Mouse (Mus musculus): ENCODE measurements around the gene Olfr1537. TPM values are rescaled to one million over a fixed set of nuclear protein-coding genes. Genes with fewer than 3 reads are reported as not detected.
A peak's percentile ranks its signal among the peaks of the same experiment; 100 is the strongest.

Olfr1537 gene
- not detected in 2 replicates for polyA plus RNA-seq (2015; fragmentation: Nextera tagmentation; extraction: Ambion mirVana)

GRCm38 (mm10) chr9:39249894-39250293 lies at the start of gene Olfr1537:
Olfr1537 (minus strand) TSS chr9:39249994.
- no peak within 1 kb of the TSS for H3K4me3 ChIP-seq (ENCODE audit: low read depth, low read length)
- H3K27ac ChIP-seq (ENCODE audit: low read depth, low read length): no peak within 1 kb of the TSS
- WGBS: 82% methylated on average over 1 of the region's 1 CpGs
- no peaks in the 10 kb centered on the region for H3K36me3 ChIP-seq (ENCODE audit: control insufficient read depth, insufficient read depth)
- H3K4me1 ChIP-seq (replicated peaks; ENCODE audit: control insufficient read depth, insufficient read depth, low read length): no peaks in the 10 kb centered on the region
- no peaks in the 10 kb centered on the region for H3K27me3 ChIP-seq (replicated peaks; ENCODE audit: control insufficient read depth, insufficient read depth, low read length)
- TF ChIP-seq CTCF (IDR thresholded peaks at IDR 0.05; ENCODE audit: low read depth): no peak
- H3K4me2 ChIP-seq (replicated peaks; ENCODE audit: low read depth): no peak within 1 kb of the TSS
- H3K9me3 ChIP-seq (ENCODE audit: control insufficient read depth): no peaks in the 10 kb centered on the region
- no peak for ATAC-seq
- H3K9ac ChIP-seq (ENCODE audit: low read depth, low read length): no peak within 1 kb of the TSS

GRCm38 (mm10) chr9:39287136-39287535 lies 37.3 kb upstream of the Olfr1537 start:
- H3K27me3 ChIP-seq (replicated peaks; ENCODE audit: control insufficient read depth, insufficient read depth, low read length): no peaks in the 10 kb centered on the region
- 0 out of 2 replicates have a peak, but pooled peaks have one; percentile 65 for ATAC-seq
- no peaks in the 10 kb centered on the region for H3K4me1 ChIP-seq (replicated peaks; ENCODE audit: control insufficient read depth, insufficient read depth, low read length)
- H3K4me3 ChIP-seq (ENCODE audit: low read depth, low read length): no peak overlapping the region
- TF ChIP-seq CTCF (IDR thresholded peaks at IDR 0.05; ENCODE audit: low read depth): no peak
- no peaks in the 10 kb centered on the region for H3K9me3 ChIP-seq (ENCODE audit: control insufficient read depth)
- H3K36me3 ChIP-seq (ENCODE audit: control insufficient read depth, insufficient read depth): no peaks in the 10 kb centered on the region
- 29% methylated on average over 2 of the region's 2 CpGs for WGBS
- H3K4me2 ChIP-seq (replicated peaks; ENCODE audit: low read depth): no peak overlapping the region
- H3K27ac ChIP-seq (ENCODE audit: low read depth, low read length): no peak overlapping the region
- H3K9ac ChIP-seq (ENCODE audit: low read depth, low read length): no peak overlapping the region

- no peaks in the 10 kb centered on the region for H3K27me3 ChIP-seq (replicated peaks; ENCODE audit: control insufficient read depth, insufficient read depth, low read length)
- H3K9ac ChIP-seq (ENCODE audit: low read depth, low read length): no peak within 1 kb of the TSS
- 84% methylated on average over 3 of the region's 3 CpGs for WGBS
- H3K27ac ChIP-seq (ENCODE audit: low read depth, low read length): no peak within 1 kb of the TSS
- H3K36me3 ChIP-seq (ENCODE audit: control insufficient read depth, insufficient read depth): no peaks in the 10 kb centered on the region
- H3K4me1 ChIP-seq (replicated peaks; ENCODE audit: control insufficient read depth, insufficient read depth, low read length): no peaks in the 10 kb centered on the region
- H3K4me3 ChIP-seq (ENCODE audit: low read depth, low read length): no peak within 1 kb of the TSS
- H3K4me2 ChIP-seq (replicated peaks; ENCODE audit: low read depth): no peak within 1 kb of the TSS
- no peak for ATAC-seq
- H3K9me3 ChIP-seq (ENCODE audit: control insufficient read depth): no peaks in the 10 kb centered on the region
- no peak for TF ChIP-seq CTCF (IDR thresholded peaks at IDR 0.05; ENCODE audit: low read depth)
Observed at GRCm38 (mm10) chr9:39276718-39277117, 26.9 kb upstream of the Olfr1537 start, which contains the start of gene Olfr945. Olfr945 (minus strand) TSS chr9:39276818.

- no peak for ATAC-seq
- H3K27me3 ChIP-seq (replicated peaks; ENCODE audit: control insufficient read depth, insufficient read depth, low read length): no peaks in the 10 kb centered on the region
- TF ChIP-seq CTCF (IDR thresholded peaks at IDR 0.05; ENCODE audit: low read depth): no peak
- H3K4me3 ChIP-seq (ENCODE audit: low read depth, low read length): no peak within 1 kb of the TSS
- no peaks in the 10 kb centered on the region for H3K9me3 ChIP-seq (ENCODE audit: control insufficient read depth)
- no peak within 1 kb of the TSS for H3K4me2 ChIP-seq (replicated peaks; ENCODE audit: low read depth)
- no peak within 1 kb of the TSS for H3K9ac ChIP-seq (ENCODE audit: low read depth, low read length)
- H3K4me1 ChIP-seq (replicated peaks; ENCODE audit: control insufficient read depth, insufficient read depth, low read length): no peaks in the 10 kb centered on the region
- H3K27ac ChIP-seq (ENCODE audit: low read depth, low read length): no peak within 1 kb of the TSS
- no peaks in the 10 kb centered on the region for H3K36me3 ChIP-seq (ENCODE audit: control insufficient read depth, insufficient read depth)
Observed at GRCm38 (mm10) chr9:39201620-39202019, 48.2 kb downstream of the Olfr1537 start, which contains the start of gene Olfr944. Olfr944 (plus strand) TSS chr9:39201920.

Other genes with a start within 250 kb of the Olfr1537 start
- not detected in 2 replicates for gene Olfr146, start 226.6 kb downstream of the Olfr1537 start, polyA plus RNA-seq (2015; fragmentation: Nextera tagmentation; extraction: Ambion mirVana)
- gene Olfr937, start 185.0 kb downstream of the Olfr1537 start, polyA plus RNA-seq (2015; fragmentation: Nextera tagmentation; extraction: Ambion mirVana): not detected in 2 replicates
- gene Olfr938, start 171.1 kb downstream of the Olfr1537 start, polyA plus RNA-seq (2015; fragmentation: Nextera tagmentation; extraction: Ambion mirVana): not detected in 2 replicates
- gene Olfr27, start 121.9 kb downstream of the Olfr1537 start, polyA plus RNA-seq (2015; fragmentation: Nextera tagmentation; extraction: Ambion mirVana): not detected in 2 replicates
- gene Olfr943, start 83.7 kb downstream of the Olfr1537 start, polyA plus RNA-seq (2015; fragmentation: Nextera tagmentation; extraction: Ambion mirVana): not detected in 2 replicates
- gene Olfr944, start 48.1 kb downstream of the Olfr1537 start, polyA plus RNA-seq (2015; fragmentation: Nextera tagmentation; extraction: Ambion mirVana): not detected in 2 replicates
- gene Olfr945, start 26.8 kb upstream of the Olfr1537 start, polyA plus RNA-seq (2015; fragmentation: Nextera tagmentation; extraction: Ambion mirVana): not detected in 2 replicates
- gene Olfr948, start 76.1 kb upstream of the Olfr1537 start, polyA plus RNA-seq (2015; fragmentation: Nextera tagmentation; extraction: Ambion mirVana): not detected in 2 replicates
- gene Olfr951, start 137.4 kb upstream of the Olfr1537 start, polyA plus RNA-seq (2015; fragmentation: Nextera tagmentation; extraction: Ambion mirVana): not detected in 2 replicates
- not detected in 2 replicates for gene Olfr952, start 177.2 kb upstream of the Olfr1537 start, polyA plus RNA-seq (2015; fragmentation: Nextera tagmentation; extraction: Ambion mirVana)
- gene Olfr954, start 206.7 kb upstream of the Olfr1537 start, polyA plus RNA-seq (2015; fragmentation: Nextera tagmentation; extraction: Ambion mirVana): not detected in 2 replicates
- gene Olfr955, start 221.9 kb upstream of the Olfr1537 start, polyA plus RNA-seq (2015; fragmentation: Nextera tagmentation; extraction: Ambion mirVana): not detected in 2 replicates
- gene Olfr44, start 244.0 kb upstream of the Olfr1537 start, polyA plus RNA-seq (2015; fragmentation: Nextera tagmentation; extraction: Ambion mirVana): not detected in 2 replicates

Data from intestine, postnatal 0 days (tissue).